Mouse (Mus musculus): ENCODE results near the gene Apln. TPM values are rescaled to one million over a fixed set of nuclear protein-coding genes. Genes with fewer than 3 reads are reported as not detected.

Apln gene
- 0.11 TPM for polyA plus RNA-seq (2014; fragmentation: Illumina TruSeq; extraction: RNeasy Lipid Tissue Mini Kit (QIAGEN cat#74804); ENCODE audit: low read depth, low replicate concordance)

DNA sequence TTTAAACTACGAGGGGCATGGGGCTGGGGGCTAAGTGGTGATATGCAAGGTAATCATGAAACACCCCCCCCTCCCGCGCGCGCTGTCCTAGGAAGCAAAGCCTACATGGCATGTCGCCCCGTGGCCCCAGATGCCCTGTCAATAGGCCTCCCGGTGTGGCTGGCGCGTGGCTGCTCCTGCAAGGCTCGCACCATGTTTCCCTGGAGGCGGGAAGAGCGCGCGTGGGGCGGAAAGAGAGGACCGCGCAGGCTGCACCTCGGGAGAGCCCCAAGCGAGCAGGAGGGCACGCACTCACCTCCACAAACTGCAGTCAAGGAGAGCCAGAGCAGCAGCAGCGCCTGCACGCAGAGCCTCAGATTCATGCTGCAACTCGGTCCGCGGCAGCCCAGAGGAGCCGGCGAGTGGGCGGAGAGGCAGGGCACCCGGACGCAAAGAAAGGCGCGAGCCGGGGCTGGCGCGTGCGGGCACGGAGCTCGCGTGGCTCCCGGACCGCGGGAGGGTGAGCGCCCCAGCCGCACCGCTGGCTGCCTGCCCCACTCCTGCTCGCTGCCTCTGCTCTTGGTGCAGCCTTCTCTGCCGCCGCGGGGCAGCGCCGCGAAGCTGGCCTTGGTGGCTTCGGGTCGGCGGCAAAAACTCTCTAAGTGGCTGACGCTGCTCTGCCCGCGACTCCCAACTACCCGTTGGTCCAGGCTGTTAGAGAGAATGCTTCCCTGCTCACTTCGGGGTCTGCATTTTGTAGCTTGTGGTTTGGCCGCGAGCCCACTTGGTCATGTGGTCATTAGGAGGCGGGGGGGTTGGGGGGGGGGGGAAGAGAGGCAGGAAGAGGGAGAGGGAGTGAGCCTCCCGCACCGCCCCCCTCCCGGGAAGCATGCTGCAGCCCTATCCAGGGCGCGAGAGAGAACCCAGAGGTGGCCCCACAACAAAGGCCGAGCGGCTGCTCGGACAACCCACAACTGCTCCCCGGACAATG is at the start of gene Apln:
TSS of gene Apln (minus strand) at position 710 of the 970 bp plus-strand sequence.

Other genes with a start within 250 kb of the Apln start
- 0.19 TPM for gene Smarca1, start 141.9 kb downstream of the Apln start, polyA plus RNA-seq (2014; fragmentation: Illumina TruSeq; extraction: RNeasy Lipid Tissue Mini Kit (QIAGEN cat#74804); ENCODE audit: low read depth, low replicate concordance)
- 7.7 TPM for gene Ocrl, start 122.5 kb downstream of the Apln start, polyA plus RNA-seq (2014; fragmentation: Illumina TruSeq; extraction: RNeasy Lipid Tissue Mini Kit (QIAGEN cat#74804); ENCODE audit: low read depth, low replicate concordance)
- gene Xpnpep2, start 73.9 kb upstream of the Apln start, polyA plus RNA-seq (2014; fragmentation: Illumina TruSeq; extraction: RNeasy Lipid Tissue Mini Kit (QIAGEN cat#74804); ENCODE audit: low read depth, low replicate concordance): not detected
- 0.42 TPM for gene Sash3, start 111.6 kb upstream of the Apln start, polyA plus RNA-seq (2014; fragmentation: Illumina TruSeq; extraction: RNeasy Lipid Tissue Mini Kit (QIAGEN cat#74804); ENCODE audit: low read depth, low replicate concordance)
- gene Zdhhc9, start 174.0 kb upstream of the Apln start, polyA plus RNA-seq (2014; fragmentation: Illumina TruSeq; extraction: RNeasy Lipid Tissue Mini Kit (QIAGEN cat#74804); ENCODE audit: low read depth, low replicate concordance): 84.3 TPM
- gene Utp14a, start 222.0 kb upstream of the Apln start, polyA plus RNA-seq (2014; fragmentation: Illumina TruSeq; extraction: RNeasy Lipid Tissue Mini Kit (QIAGEN cat#74804); ENCODE audit: low read depth, low replicate concordance): 11.6 TPM

All from liver, adult 10 weeks (tissue).